Mouse (Mus musculus) brain, embryonic 18.5 days (tissue): ENCODE results near the gene Lrrc3c.

Experiments used
- DNase-seq: peaks from one replicate; pipeline ENCODE4 v3.0.0-alpha.2; 2012; ENCODE audit warnings: low read depth, low spot score

Lrrc3c gene

DNA sequence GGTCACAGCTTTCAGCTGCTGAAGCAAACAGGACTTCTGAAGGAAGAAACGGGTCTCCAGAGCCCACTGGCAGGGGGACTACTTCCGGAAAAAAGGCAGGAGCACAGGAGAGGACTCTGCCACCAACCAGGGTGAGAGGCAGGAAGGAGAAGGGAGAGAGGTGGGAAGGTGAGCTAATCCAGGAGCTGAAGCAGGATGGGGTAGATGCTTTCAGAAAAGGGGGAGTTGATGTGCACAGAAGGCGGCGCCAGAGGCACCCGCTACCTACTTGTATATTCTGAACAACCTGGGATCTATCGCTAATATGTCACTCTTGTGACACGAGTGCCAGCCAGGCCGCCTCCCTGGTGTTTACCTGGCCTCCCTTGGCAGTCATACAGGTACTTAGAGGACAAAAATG lies at the start of gene Lrrc3c:
TSS of gene Lrrc3c (plus strand) at position 301 of the 400 bp plus-strand sequence.
- DNase-seq, result no peak

DNA sequence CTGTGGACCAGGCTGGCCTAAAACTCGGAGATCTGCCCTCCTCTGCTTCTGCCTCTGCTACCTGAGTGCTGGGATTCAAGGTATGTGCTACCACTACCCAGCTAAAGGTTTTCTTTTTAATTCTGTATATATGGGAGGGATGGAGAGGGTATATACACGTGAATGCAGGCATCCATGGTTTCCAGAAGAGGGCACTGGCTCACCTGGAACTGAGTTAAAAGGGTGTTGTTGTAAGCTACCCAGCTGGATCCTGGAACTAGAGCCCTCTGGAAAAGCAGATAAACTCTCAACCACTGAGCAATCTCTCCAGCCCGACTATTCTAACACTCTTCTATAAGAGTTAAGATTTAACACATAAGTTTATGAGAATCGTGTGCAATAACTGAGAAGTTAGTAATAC lies 48.7 kb upstream of the Lrrc3c start:
- DNase-seq, result no peak

DNA sequence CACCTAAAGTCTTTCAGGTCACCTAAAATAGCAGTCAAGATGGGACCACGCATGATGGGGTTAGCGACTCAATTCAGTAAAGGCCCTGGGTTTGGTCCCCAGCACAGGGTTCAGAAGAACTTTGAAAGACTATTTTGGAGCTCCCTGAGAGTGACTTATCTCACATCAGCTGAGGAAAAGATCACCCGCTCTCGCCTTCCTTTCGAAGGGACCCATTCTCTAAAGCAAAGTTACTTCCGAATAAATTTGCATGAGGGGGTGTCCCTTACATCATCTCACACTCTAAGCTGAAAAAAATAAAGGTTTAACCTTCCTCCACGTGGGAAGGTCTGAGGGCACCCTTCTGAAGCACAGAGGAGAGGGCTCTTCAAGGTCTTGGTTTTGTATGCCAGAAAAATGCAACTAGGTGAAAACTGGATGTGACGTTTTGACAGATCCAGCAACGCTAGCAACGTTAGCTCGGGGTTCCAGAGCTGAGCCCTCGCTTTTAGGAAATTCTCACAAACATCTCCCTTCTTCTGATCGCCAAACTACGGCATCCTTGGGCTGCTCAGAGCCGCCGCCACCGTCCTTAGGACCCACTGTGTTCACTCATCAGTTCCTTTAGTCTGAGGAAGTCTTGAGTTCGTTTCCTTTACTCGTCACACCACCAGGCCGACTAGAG lies 47.6 kb upstream of the Lrrc3c start:
- no peak for DNase-seq

DNA sequence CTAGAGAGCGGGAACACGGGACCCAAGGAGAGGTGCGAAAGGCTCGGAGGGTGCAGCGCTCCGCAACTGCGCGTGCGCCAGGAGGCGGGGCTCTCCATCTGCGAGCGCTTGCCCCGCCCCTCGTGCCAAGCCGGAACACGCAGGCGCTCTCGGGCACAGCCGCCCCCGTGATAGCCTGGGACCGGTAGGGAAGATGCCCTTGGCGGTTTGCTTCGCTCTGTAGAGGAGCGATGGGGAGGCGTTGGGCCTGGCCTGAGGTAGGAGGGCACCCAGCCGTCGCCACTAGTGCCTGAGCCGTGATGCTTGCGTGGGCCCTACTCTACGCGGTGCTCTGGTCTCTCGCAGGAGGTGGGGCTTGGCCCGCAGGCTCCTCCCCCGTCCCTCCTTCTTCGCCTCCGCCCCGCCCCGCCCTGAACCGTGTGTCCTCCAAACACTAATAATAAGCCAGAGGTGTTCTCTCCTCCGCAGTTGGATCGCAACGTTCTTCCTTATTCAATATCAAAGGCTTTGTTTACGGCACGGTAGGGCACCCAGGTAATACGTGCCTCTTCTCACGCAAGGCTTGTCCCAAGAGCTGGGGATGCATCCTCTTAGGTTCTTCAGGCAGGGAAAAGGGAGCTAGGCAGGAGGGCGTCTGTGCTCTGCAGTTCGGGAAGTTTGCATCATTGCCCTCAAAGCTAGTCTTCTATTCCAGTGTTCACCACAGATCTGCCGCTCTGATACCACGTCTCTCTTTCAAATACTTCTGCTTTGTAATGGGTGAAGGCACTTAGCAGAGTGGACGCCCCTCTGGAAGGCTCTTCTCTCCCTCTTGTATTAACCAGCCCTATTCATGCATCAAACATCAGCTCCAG lies 46.9 kb upstream of the Lrrc3c start, which contains the start of gene Zpbp2:
TSS of gene Zpbp2 (plus strand) at position 123 of the 854 bp plus-strand sequence.
- peak; percentile 79 for DNase-seq

DNA sequence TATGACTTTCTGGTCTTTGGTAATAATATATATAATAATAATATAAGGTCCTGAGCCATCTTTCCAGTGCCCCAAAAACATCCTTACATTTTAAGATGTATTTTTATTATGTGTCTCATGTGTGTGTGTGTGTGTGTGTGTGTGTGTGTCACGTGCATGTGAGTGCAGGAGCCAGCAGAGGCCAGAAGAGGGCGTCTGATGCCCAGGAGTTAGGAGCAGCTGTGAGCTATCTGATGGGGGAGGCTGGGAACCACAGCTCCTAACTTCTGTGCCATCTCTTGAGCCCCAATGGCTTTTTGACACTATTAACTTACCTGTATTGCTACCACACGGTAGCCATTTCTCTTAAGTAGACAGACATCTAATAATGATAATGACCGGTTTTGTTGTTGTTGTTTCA lies 44.1 kb upstream of the Lrrc3c start:
- no peak for DNase-seq

DNA sequence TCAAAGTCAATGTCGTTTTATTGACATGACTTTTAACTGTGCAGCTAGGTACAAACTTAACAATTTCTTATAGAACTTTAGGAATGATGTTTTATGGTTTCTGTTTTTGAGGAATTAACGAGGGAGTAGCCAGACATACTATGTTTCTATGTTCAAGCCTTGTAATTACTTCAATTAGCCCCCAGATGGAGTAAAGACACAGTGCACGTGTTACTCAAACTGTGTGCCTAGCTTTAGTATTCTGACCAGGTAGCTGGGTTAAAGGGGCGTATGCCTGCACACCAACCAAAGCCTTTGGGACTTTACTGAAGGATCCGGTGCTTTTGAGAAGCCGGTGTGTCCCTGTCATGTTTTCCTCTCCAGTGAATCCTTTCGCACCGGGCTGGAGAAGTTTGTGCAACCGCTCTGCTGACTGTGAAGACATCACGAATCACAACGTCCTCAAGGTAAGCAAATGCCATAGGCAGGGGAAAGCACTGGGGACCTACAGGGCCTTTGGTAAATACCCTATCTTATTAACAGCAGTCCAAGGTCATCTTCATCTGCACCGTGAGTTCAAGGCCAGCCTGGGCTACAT lies 42.9 kb upstream of the Lrrc3c start:
- DNase-seq, result no peak

DNA sequence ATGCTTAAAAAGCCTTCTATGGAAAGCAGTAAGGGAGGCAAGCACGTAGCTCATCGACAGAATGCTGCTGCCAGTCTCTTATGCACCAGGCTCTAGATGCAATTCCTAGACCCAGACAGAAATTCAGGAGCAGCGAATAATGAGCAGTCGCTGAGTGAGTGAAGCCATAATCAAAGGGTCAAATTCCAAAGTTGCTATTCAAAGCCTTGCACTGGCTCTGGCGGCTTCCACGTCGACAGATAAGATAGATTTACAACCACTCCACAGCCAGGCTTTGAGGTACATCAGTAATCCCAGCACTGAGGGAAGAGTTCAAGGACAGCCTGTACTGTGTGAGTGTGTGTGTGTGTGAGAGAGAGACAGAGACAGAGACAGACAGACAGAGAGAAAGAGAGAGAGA lies 37.1 kb upstream of the Lrrc3c start:
- no peak for DNase-seq

DNA sequence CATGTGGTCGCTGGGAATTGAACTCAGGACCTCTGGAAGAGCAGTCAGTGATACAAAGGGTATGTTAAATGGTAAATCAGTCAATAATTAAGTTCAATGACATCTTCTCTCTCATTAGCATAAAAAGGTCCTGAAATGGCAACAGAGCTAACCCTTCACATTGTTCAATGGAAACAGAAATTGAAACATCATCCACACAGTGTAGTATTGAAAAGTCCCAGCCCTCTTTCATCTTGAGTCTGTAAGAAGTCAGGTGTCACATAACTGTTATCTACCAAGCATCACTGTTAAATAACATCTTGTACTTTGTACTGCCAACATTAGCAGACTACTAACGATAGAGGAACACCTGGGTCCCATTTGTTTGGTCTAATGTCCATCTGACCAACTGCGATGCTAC lies 35.1 kb upstream of the Lrrc3c start:
- DNase-seq, result no peak

DNA sequence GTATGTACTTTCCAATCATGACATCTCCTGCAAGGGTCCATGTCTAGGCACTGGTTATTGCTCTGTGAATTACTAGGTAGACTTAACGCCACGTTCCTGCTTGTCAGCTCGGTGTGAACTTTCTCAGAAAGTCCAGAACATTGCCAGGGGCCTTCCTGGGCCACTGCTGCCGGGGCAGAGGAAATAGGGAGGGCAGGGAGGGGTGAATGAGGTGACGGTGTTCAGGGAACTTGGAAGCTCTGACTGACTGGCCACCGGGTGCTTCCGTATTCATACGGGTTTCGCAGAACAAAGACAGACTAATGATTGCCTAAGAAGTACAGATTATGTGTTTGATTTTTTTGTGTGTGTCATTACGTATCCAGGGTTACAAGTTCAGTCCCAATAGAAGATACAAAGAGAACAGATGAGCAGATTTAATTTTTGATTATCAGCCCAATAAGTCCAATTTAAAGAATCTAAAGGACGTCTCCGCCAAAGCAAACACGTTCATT lies 34.1 kb upstream of the Lrrc3c start:
- DNase-seq, result no peak

DNA sequence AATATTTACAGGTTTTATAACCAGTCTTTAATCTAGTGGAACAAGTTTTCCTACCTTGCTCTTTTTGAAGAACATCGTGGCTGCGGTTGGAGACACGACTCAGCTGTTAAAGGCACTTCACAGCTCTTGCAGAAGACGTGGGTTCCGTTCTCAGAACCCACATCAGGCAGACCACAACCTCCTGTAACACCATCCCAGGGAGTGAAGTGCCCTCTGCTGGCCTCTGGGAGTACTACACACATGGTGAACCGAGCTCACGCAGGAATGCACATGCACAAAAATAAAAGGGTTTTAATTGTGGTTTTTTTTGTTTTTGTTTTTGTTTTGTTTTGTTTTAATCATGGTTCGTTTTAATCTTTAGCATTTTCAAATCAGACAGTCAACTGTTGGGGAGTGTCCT lies 29.8 kb upstream of the Lrrc3c start:
- no peak for DNase-seq

DNA sequence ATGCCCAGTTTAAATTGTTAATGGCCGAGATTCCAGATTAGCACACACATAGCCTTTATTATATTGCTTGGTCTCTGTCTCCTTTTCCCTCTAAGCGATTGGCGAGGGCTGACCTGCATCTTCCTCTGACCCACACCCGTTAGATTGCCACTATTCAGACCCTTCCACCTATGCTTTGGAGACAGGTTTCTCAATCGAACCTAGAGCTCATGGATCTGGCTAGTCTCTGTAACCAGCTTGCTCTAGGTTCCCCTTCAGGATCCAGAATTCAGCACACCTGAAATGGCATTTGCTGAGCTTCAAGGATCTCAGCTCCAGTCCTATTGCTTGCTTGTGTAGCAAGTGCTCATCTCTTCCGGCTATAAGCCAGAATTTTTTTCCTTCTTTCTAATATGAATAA lies 28.6 kb upstream of the Lrrc3c start:
- no peak for DNase-seq

DNA sequence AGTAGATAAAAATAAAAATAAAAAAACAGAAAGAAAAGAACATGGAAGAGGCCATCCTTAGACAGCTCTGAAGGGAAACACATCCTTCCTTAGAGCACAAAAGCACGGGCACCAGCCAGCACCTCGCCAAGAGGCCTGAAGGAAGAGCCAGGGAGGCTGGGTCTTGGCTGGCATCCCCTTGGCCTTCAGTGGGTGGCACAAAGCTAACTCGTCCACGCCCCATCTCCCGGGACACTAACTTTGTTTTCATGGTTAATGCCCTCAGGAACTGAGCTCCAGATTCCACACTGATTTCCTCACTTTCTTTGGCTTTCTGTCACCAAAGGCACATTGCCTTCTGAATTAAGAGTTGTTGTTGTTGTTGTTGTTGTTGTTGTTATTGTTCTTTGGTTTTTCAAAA lies 20.3 kb upstream of the Lrrc3c start:
- no peak for DNase-seq

DNA sequence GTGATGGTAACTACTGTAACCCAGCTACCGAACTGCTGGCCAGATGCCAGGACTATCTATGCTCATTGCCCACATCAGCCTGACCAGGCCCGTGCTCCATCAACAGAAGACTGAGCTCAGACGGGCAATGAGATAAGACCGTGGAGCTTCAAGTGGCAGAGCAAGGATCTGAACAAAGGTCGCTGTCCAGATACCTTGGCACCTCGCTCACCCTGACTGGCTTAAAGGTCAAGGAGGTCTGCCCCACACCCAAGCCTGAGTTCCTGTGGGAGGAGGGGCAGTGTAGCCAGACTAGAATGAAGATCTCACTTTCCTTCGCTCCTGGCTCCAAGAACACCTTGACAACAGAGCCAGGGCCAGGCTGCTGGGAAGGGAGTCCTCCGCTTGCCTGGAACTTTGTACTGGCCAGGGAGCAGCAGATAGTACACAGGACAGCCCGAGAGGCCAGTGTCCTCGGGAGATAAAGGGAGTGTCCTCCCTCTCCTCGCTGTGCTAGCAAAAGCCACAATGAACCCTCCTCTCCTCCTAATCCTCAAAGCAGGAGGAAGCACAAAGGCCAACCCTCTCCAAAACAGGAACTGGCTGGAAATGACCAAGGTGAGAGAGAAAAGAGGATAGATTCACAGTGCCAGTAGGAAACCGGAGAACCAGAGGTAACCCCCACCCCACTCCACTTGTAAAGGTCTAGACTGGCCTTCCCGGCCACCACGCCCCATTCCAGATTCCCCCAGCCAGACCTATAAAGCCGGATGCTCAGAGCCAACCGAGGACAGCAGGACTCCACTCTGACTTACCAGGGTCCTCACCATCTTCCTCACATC lies 17.6 kb upstream of the Lrrc3c start:
- no peak for DNase-seq

DNA sequence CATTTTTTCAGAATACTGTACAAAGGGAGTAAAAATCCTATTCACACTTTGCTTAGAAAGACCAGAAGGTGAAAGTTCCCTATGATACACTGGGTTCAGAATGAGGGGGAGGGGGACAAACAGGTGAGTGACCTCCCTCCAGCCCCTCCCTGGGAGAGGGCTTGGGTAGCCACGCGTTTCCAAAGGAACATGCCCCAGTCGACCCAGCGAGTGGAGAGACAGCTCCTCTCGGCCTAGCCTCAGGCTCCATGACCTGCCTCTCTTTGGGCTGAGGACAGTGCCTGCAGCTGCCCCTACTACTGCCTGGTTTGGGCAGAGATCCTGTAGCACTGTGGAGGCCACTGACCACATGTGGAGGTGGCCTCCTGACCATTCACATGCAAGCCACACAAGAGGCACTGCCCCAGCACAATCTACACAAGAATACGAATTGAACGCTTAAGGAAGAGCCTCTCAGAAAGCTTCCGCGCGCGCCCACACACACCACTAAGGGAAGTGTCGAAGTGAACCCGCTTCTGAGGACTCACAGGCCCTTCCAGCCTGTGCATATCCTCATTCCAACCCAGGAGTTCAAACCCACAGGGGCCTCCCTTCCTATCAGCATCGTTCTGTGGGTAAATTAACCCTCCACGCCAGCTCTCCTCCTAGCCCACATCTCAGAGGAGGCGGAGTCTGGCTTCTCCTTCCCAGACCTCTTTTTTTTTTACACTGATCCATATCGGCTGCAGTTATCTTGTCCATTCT lies 16.6 kb upstream of the Lrrc3c start:
- no peak for DNase-seq

DNA sequence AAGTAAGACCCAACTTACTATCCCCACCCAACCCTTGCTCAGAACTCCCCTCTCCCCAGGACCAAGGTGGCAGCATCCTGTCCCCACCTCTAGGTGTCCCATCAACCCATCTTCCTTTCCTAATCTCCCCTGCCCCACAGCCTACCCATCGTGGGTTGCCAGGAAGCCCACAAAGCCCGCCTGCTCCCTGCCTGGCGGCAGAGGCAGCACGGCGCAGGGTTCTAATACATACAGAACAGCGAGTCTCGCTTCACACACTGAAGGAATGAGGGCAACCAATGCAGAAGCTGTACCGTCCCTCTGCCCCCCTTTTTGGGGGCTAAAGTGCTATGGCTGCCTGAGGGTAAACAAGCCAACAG lies 16.1 kb upstream of the Lrrc3c start:
- no peak for DNase-seq

DNA sequence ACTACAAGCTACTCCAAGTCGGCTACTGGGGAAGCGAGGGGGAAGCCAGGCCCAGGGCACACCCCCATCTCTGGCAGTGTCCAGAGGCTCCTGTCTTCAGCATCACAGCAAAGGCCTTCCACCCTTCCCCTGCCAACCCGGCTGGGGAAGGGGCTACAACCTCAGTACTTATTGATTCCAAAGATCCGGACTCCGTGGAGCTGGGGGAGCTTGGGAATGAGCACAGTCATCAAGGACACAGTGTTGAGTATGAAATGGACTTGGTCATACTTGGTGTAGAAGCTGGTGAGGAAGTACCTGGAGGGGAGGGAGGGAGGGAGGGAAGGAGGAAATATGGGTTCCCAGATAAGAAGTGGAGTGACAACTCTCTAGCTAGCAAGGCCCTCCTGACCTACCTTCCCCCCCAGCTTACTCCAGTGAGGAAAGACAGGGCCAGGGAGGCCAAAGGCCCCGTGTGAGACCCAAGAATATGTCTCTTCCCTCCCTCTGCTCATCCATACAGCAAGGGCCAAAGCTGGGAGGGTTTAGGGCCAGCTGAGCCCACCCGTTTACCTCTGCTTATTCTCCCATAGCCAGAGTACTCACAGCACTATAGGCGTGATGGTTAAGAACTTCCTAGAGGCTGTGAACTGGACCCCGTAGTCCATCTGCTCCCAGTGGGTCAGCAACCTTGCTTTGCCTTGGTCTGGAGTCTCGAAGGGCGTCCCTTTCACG lies 15.4 kb upstream of the Lrrc3c start:
- no peak for DNase-seq

DNA sequence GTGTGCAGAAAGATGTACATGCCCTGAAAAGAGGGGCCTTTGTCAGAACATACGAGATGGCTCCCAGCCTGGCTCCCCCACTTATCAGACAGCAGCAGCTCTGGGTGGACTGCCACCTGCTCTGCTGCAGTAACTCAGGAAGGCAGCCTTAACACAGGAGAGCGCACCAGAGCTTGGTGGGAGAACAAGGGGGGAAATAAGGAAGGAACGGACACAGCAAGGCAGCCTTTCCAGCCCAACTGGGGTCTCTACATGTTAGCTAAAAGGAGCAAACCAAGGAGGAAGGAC lies 14.9 kb upstream of the Lrrc3c start:
- DNase-seq, result no peak

DNA sequence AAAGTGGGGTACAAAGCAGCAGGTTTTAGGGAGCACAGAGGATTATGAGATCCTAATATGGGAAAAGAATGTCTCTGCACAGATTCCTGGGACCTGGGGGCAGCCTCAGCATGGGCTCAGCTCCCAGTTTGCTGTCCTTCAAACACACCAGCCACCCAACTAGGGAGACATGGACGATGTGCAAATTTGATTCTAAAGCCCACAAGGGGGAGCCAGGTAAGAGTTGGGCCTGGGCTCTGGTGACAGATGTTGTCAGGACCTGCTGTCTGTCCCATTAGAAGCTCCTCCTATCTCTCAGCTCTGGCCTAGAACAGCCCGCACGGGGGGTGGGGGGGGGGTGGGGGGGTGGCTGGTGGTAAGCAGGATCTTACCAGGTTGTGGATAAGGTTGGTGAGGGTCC lies 14.5 kb upstream of the Lrrc3c start:
- DNase-seq, result no peak

DNA sequence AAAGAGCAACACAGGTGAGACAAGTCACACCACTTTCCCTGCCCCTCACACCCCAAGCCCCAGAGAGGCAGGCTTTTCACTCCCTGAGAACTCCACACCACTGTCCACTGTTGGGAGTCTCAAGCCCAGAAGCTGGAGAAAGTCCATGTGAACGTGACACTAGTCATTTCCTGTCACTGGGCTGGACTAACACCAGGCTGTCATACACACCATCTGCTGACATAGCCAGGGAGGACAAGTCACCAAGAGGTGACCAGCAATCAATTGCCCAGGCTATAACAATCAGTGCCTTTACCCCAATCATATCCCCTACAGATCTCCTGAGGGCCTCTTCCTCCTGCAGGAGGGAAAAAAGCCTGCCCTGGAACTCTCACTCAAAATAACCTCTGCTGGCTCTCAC lies 13.9 kb upstream of the Lrrc3c start:
- DNase-seq, result no peak

DNA sequence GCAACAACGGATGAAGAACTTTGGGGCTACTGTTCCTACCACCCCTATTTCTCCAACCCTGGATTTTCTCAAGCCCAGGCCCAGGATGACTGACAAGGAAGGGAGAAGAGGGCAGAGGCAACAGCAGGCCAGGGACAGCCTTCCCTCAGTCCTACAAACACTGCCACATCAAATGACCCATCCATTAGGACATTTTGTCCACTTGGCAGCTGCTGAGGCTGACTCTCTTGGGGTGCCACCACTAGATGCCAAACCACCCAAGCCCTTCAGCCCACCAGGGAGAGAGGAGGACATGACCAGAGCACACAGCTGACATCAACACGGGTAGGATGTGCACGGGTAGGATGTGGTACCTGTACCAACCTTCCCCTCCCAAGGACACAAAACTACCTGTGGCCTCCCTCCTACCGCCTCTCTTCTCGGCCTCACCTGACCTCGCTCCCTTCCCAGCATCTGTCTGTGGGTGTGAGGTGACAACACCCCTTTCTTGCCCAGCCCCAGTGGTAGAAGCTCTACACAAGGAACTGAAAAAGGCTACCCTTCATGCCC lies 13.4 kb upstream of the Lrrc3c start:
- DNase-seq, result no peak
